Mouse (Mus musculus) embryonic facial prominence, embryonic 11.5 days (tissue): ENCODE measurements around the gene Gm10300. TPM values are rescaled to one million over a fixed set of nuclear protein-coding genes. Genes with fewer than 3 reads are reported as not detected.

Source experiments
- ATAC-seq: fragments of 200-750 bp; cut with Nextera tagmentation; replicated peaks from 2 replicates; pipeline ENCODE4 v1.8.0; 2017; ENCODE audit warnings: low read depth; ENCODE audit not compliant: insufficient number of reproducible peaks, low FRiP score, low TSS enrichment
- DNase-seq: peaks from one replicate; pipeline ENCODE4 v3.0.0-alpha.2; 2015; ENCODE audit warnings: low spot score
- H3K27ac ChIP-seq: fragments of 300-500 bp; sonication (generic); replicated peaks from 2 replicates; pipeline ENCODE4 v1.5.1; 2014; ENCODE audit warnings: mild to moderate bottlenecking, low read depth, low read length, control low read depth
- H3K27me3 ChIP-seq: fragments of 300-500 bp; sonication (generic); 2 replicates; pipeline ENCODE4 v1.6.1; 2014; ENCODE audit warnings: mild to moderate bottlenecking, low read length, moderate library complexity, mixed read lengths; ENCODE audit not compliant: control insufficient read depth, insufficient read depth
- H3K36me3 ChIP-seq: fragments of 300-500 bp; sonication (generic); replicated peaks from 2 replicates; pipeline ENCODE4 v1.6.1; 2014; ENCODE audit warnings: low read depth, mild to moderate bottlenecking, low read length, moderate library complexity, mixed read lengths; ENCODE audit not compliant: control insufficient read depth, insufficient read depth
- H3K4me1 ChIP-seq: fragments of 300-500 bp; sonication (generic); 2 replicates; pipeline ENCODE4 v1.6.1; 2014; ENCODE audit warnings: low read length, mixed read lengths; ENCODE audit not compliant: control insufficient read depth, insufficient read depth
- H3K4me2 ChIP-seq: fragments of 300-500 bp; sonication (generic); 2 replicates; pipeline ENCODE4 v1.6.1; 2014; ENCODE audit warnings: low read depth, mild to moderate bottlenecking, control low read depth, low read length, moderate library complexity
- H3K4me3 ChIP-seq: fragments of 300-500 bp; sonication (generic); 2 replicates; pipeline ENCODE4 v1.5.1; 2014; ENCODE audit warnings: low read depth, low read length, control low read depth
- H3K9ac ChIP-seq: fragments of 300-500 bp; sonication (generic); replicated peaks from 2 replicates; pipeline ENCODE4 v1.6.1; 2014; ENCODE audit warnings: mild to moderate bottlenecking, control low read depth, low read length
- H3K9me3 ChIP-seq: fragments of 300-500 bp; sonication (generic); replicated peaks from 2 replicates; pipeline ENCODE4 v1.6.1; 2016; ENCODE audit warnings: mild to moderate bottlenecking, low read length, inconsistent platforms, mixed read lengths; ENCODE audit not compliant: control insufficient read depth
- WGBS: fragments of 180-500 bp; shearing (Covaris S2); extraction: QIAGEN DNeasy Blood & Tissue Kit; methylation state at CpG from one replicate; pipeline ENCODE4 v1.1.7; 2014; 5-methylcytosine and 5-hydroxymethylcytosine counted together
- polyA plus RNA-seq: library from polyadenylated mRNA; unstranded; fragments of >200 nt; fragmentation: Nextera tagmentation; extraction: Ambion mirVana; gene quantifications from 2 replicates; pipeline ENCODE4 v1.2.1, GENCODE M21; 2014

Gm10300 gene
- polyA plus RNA-seq, 1 experiment from 2014 or later: not detected

- peak overlapping the region; percentile 88 for H3K4me2 ChIP-seq
- no peaks in the 10 kb centered on the region for H3K36me3 ChIP-seq
- ATAC-seq (peak; percentile 29; the same call in 1 of the 2 replicates), DNase-seq (peak; percentile 71)
- peaks cover 4% of the 10 kb centered on the region for H3K4me1 ChIP-seq
- no peaks in the 10 kb centered on the region for H3K9me3 ChIP-seq
- under 1% methylated on average over 59 of the region's 95 CpGs for WGBS
- H3K27me3 ChIP-seq: no peaks in the 10 kb centered on the region
- peak overlapping the region; percentile 90 for H3K4me3 ChIP-seq
- peak overlapping the region; percentile 95 for H3K27ac ChIP-seq
- peak overlapping the region; percentile 98 for H3K9ac ChIP-seq
Measured at GRCm38 (mm10) chr4:132048011-132048991, 26.2 kb upstream of the Gm10300 start.

GRCm38 (mm10) chr4:132048995-132049404 lies 25.5 kb upstream of the Gm10300 start:
- WGBS: 0% methylated on average over 14 of the region's 46 CpGs
- DNase-seq: peak; percentile 97
- H3K9me3 ChIP-seq: no peaks in the 10 kb centered on the region

GRCm38 (mm10) chr4:132049549-132050200 lies 24.8 kb upstream of the Gm10300 start:
- no peaks in the 10 kb centered on the region for H3K9me3 ChIP-seq
- peaks cover 4% of the 10 kb centered on the region for H3K4me1 ChIP-seq
- ATAC-seq: no peak
- 8% methylated on average over 15 of the region's 15 CpGs for WGBS
- no peaks in the 10 kb centered on the region for H3K27me3 ChIP-seq
- H3K4me2 ChIP-seq: peak overlapping the region; percentile 88
- H3K4me3 ChIP-seq: peak overlapping the region; percentile 90
- H3K36me3 ChIP-seq: no peaks in the 10 kb centered on the region
- no peak overlapping the region for H3K27ac ChIP-seq
- peak overlapping the region; percentile 1 for H3K9ac ChIP-seq
- DNase-seq: no peak

More at GRCm38 (mm10) chr4:132048995-132049404, 25.5 kb upstream of the Gm10300 start:
- Histone ChIP-seq H3K4me3 (peak overlapping the region; percentile 90), H3K27me3 (no peaks in the 10 kb centered on the region), H3K36me3 (no peaks in the 10 kb centered on the region), H3K4me1 (peaks cover 4% of the 10 kb centered on the region), H3K4me2 (peak overlapping the region; percentile 88), H3K27ac (peak overlapping the region; percentile 95), H3K9ac (peak overlapping the region; percentile 98)
- ATAC-seq: peak; percentile 96

GRCm38 (mm10) chr4:132051321-132052275 lies 22.9 kb upstream of the Gm10300 start:
- no peak for DNase-seq
- H3K9me3 ChIP-seq: no peaks in the 10 kb centered on the region
- no peak for ATAC-seq

GRCm38 (mm10) chr4:132057311-132057710 lies 17.2 kb upstream of the Gm10300 start:
- Histone ChIP-seq H3K9me3 (no peaks in the 10 kb centered on the region), H3K4me3 (no peak overlapping the region), H3K9ac (no peak overlapping the region), H3K4me2 (no peak overlapping the region), H3K27ac (no peak overlapping the region), H3K36me3 (no peaks in the 10 kb centered on the region), H3K27me3 (no peaks in the 10 kb centered on the region), H3K4me1 (no peaks in the 10 kb centered on the region)
- DNase-seq (no peak), ATAC-seq (no peak)

More at GRCm38 (mm10) chr4:132051321-132052275, 22.9 kb upstream of the Gm10300 start:
- Histone ChIP-seq H3K4me1 (peaks cover 4% of the 10 kb centered on the region), H3K27ac (no peak overlapping the region), H3K4me3 (no peak overlapping the region), H3K4me2 (no peak overlapping the region), H3K36me3 (no peaks in the 10 kb centered on the region), H3K27me3 (no peaks in the 10 kb centered on the region), H3K9ac (no peak overlapping the region)
- 68% methylated on average over 10 of the region's 10 CpGs for WGBS

- Histone ChIP-seq H3K9me3 (no peaks in the 10 kb centered on the region), H3K27ac (no peak overlapping the region), H3K4me2 (no peak overlapping the region), H3K9ac (no peak overlapping the region), H3K4me1 (no peaks in the 10 kb centered on the region), H3K36me3 (no peaks in the 10 kb centered on the region), H3K4me3 (no peak overlapping the region), H3K27me3 (no peaks in the 10 kb centered on the region)
- no peak for DNase-seq
- ATAC-seq: no peak
- 92% methylated on average over 2 of the region's 2 CpGs for WGBS
Measured at GRCm38 (mm10) chr4:132059541-132059940, 15.0 kb upstream of the Gm10300 start.

- Histone ChIP-seq H3K4me1 (no peaks in the 10 kb centered on the region), H3K36me3 (no peaks in the 10 kb centered on the region), H3K27me3 (no peaks in the 10 kb centered on the region), H3K4me2 (no peak overlapping the region), H3K9ac (no peak overlapping the region), H3K27ac (no peak overlapping the region), H3K4me3 (no peak overlapping the region), H3K9me3 (no peaks in the 10 kb centered on the region)
- DNase-seq (no peak), ATAC-seq (no peak)
- WGBS: 76% methylated on average over 17 of the region's 17 CpGs
Measured at GRCm38 (mm10) chr4:132060040-132060832, 14.3 kb upstream of the Gm10300 start.
